Mouse (Mus musculus) bone marrow macrophage, adult 2 months (primary cell): Measurements from ENCODE around the gene Rbm4b. TPM values are rescaled to one million over a fixed set of nuclear protein-coding genes. Genes with fewer than 3 reads are reported as not detected.

ENCODE experiments used
- H3K27ac ChIP-seq: 2 replicates; pipeline ENCODE4 v1.5.1; 2012; ENCODE audit warnings: low read depth, low read length; ENCODE audit not compliant: insufficient read depth
- H3K4me1 ChIP-seq: 2 replicates; pipeline ENCODE4 v1.6.1; 2012; ENCODE audit warnings: low read length; ENCODE audit not compliant: control insufficient read depth, insufficient read depth
- H3K4me3 ChIP-seq: 2 replicates; pipeline ENCODE4 v1.5.1; 2012; ENCODE audit warnings: mild to moderate bottlenecking, low read length, moderate library complexity; ENCODE audit not compliant: insufficient read depth
- CTCF ChIP-seq: IDR thresholded peaks from 2 replicates; pipeline ENCODE4 v1.5.1; 2012; ENCODE audit warnings: low read depth, mild to moderate bottlenecking, low read length, moderate library complexity
- POLR2A ChIP-seq: IDR thresholded peaks from 2 replicates; pipeline ENCODE4 v1.6.1; 2012; ENCODE audit warnings: mild to moderate bottlenecking, low read depth, low read length, borderline replicate concordance
- polyA plus RNA-seq: library from polyadenylated mRNA; stranded (reverse); fragments of >200 nt; gene quantifications from 2 replicates; pipeline ENCODE4 v1.2.4, GENCODE M21; 2012; ENCODE audit not compliant: missing spikeins, insufficient read depth, insufficient read length

Gene Rbm4b
- 6.2 and 7.7 TPM in 2 replicates for polyA plus RNA-seq

GRCm38 (mm10) chr19:4756193-4756911, at the start of gene Rbm4b:
TSS of gene Rbm4b (plus strand) at chr19:4756497.
- Histone ChIP-seq H3K27ac (peak within 1 kb of the TSS; percentile 41; the same call in 1 of the 2 replicates), H3K4me1 (no peaks in the 10 kb centered on the region), H3K4me3 (peak within 1 kb of the TSS; percentile 83)
- TF ChIP-seq CTCF: no peak
- no peak for TF ChIP-seq POLR2A

- no peak overlapping the region for H3K4me3 ChIP-seq
- TF ChIP-seq CTCF (no peak), POLR2A (no peak)
- H3K4me1 ChIP-seq: 0 out of 2 replicates have a peak, but pooled peaks cover 2% of the 10 kb centered on the region
- no peak overlapping the region for H3K27ac ChIP-seq
These were observed 47.5 kb upstream of the Rbm4b start for GRCm38 (mm10) chr19:4708765-4709164.

GRCm38 (mm10) chr19:4711098-4711600, 45.1 kb upstream of the Rbm4b start, which contains the start of gene Sptbn2:
TSS of gene Sptbn2 (plus strand) at chr19:4711167.
- TF ChIP-seq POLR2A (no peak), CTCF (no peak)
- peak within 1 kb of the TSS; percentile 45 for H3K4me3 ChIP-seq
- no peak within 1 kb of the TSS for H3K27ac ChIP-seq
- 0 out of 2 replicates have a peak, but pooled peaks cover 2% of the 10 kb centered on the region for H3K4me1 ChIP-seq

GRCm38 (mm10) chr19:4711601-4712155, 44.6 kb upstream of the Rbm4b start:
- TF ChIP-seq CTCF: no peak
- no peak for TF ChIP-seq POLR2A
- peak overlapping the region; percentile 45 for H3K4me3 ChIP-seq
- 0 out of 2 replicates have a peak, but pooled peaks cover 2% of the 10 kb centered on the region for H3K4me1 ChIP-seq
- H3K27ac ChIP-seq: no peak overlapping the region

- no peak for TF ChIP-seq CTCF
- no peak for TF ChIP-seq POLR2A
- Histone ChIP-seq H3K27ac (no peak overlapping the region), H3K4me3 (peak overlapping the region; percentile 45), H3K4me1 (0 out of 2 replicates have a peak, but pooled peaks cover 2% of the 10 kb centered on the region)
These were observed 44.0 kb upstream of the Rbm4b start for GRCm38 (mm10) chr19:4712156-4712780.

GRCm38 (mm10) chr19:4712781-4713526, 43.3 kb upstream of the Rbm4b start:
- Histone ChIP-seq H3K27ac (no peak overlapping the region), H3K4me3 (peak overlapping the region; percentile 45), H3K4me1 (0 out of 2 replicates have a peak, but pooled peaks cover 1% of the 10 kb centered on the region)
- TF ChIP-seq CTCF: no peak
- TF ChIP-seq POLR2A: no peak

GRCm38 (mm10) chr19:4713886-4714285, 42.4 kb upstream of the Rbm4b start:
- peaks cover 6% of the 10 kb centered on the region for H3K4me1 ChIP-seq
- H3K27ac ChIP-seq: no peak overlapping the region
- H3K4me3 ChIP-seq: no peak overlapping the region
- TF ChIP-seq CTCF (no peak), POLR2A (no peak)

GRCm38 (mm10) chr19:4716756-4717155, 39.5 kb upstream of the Rbm4b start:
- Histone ChIP-seq H3K4me1 (peaks cover 9% of the 10 kb centered on the region), H3K4me3 (no peak overlapping the region), H3K27ac (no peak overlapping the region)
- TF ChIP-seq CTCF (no peak), POLR2A (no peak)

- no peak overlapping the region for H3K27ac ChIP-seq
- no peak for TF ChIP-seq POLR2A
- TF ChIP-seq CTCF: no peak
- peaks cover 9% of the 10 kb centered on the region for H3K4me1 ChIP-seq
- no peak overlapping the region for H3K4me3 ChIP-seq
These were observed 39.0 kb upstream of the Rbm4b start for GRCm38 (mm10) chr19:4717281-4717680.
